Mouse (Mus musculus) cerebellum, adult (tissue): Measurements from ENCODE around the gene Gfra1.

Source experiments
- ATAC-seq: cut with Nextera tagmentation; 2 replicates; pipeline ENCODE4 v1.9.2; 2017; ENCODE audit warnings: mild to moderate bottlenecking, moderate library complexity, mixed read lengths; ENCODE audit not compliant: insufficient number of reproducible peaks, low FRiP score, low TSS enrichment

The Gfra1 gene

DNA sequence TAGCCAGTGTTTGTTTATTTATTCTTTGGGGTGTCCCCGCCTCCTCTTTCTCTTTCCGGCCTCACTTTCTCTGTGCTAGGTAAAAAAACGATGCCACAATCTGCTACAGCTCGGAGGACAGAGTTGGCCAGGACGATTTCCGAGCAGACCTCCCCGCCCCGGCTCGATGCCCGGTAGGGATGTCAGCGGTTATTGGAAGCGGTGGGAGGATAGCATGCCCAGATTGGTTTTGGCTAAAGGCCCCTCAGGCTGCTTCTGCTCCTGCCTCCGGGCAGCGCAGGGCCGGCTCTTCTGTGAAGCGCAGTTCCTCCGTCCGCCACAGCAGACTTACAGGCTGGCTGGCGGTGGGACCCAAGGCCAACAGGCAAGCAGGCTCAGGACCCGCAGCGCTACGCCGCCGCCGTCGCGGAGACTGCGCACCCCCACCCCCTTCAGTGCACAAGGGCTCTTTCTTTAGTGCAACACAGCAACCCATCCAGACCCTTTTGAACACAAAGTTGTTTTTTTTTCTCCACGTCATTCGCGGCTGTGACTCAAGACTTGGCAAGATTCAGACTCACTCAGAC, at the start of gene Gfra1:
Gene Gfra1, minus strand, starts transcription at position 414 of the 566 bp plus-strand sequence.
- no peak for ATAC-seq

DNA sequence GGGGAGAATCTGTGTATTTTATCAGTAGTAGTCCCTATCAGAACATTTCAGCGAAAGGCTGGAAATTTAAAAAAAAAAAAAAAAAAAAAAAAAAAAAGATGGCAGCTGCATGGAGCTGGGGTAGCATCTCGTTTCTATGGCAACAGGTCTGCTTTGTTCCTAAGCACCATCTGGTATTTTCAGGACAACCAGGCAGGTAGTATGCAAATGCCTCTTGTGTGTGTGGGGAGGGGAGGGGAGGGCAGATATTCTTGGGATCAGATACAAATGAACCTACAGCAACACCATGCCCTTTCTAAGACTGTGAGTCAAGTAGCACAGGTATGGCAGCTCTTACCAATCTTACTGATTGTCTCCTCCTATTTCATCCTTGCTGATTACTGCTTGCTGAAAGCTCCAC, 44.3 kb upstream of the Gfra1 start:
- no peak for ATAC-seq

DNA sequence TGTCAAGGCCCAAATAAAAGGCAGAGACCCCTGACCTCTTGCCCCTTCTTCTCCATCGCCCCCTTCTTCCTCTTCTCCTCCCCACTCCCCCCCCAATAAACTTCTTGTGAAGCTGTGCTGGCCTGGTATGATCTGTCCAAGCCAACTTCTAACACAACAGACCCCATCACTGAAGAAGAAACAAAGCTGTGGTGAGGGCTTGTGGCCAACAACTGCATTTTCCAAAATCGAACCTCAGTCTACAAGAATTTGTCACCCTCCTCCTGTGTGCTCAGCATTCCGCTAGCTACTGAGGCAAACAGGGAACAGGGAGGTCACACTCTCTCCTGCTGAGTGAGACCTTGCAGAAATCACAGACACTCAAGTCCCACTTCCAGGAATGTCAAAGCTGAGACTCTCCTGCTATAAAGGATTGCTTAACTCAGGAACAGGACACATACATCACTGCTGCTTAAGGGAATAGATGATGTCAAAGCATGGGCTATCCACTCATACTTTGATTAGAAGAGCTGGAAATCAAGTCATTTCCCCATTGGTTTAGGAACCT, 43.8 kb upstream of the Gfra1 start:
- ATAC-seq = no peak

DNA sequence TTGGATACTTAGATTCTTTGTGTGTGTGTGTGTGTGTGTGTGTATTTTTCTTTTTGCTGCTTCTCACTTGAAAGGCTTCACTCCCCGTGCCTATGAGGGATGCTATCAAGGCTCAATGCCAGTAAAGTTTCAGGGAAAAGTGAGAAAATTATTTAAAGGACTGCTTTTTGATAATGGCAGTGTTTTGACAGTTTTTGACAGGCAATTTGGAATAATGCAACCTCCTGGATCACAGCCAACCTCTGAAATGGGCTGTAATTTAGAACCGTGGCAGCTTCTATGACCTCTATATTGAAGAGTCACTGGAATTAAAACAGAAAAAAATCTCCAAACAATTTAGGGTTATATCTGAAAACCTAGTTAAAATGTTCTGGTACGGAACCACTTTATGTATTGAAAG, 41.4 kb upstream of the Gfra1 start:
- no peak for ATAC-seq

GRCm38 (mm10) chr19:58486686-58487085, 31.0 kb upstream of the Gfra1 start:
- no peak for ATAC-seq

DNA sequence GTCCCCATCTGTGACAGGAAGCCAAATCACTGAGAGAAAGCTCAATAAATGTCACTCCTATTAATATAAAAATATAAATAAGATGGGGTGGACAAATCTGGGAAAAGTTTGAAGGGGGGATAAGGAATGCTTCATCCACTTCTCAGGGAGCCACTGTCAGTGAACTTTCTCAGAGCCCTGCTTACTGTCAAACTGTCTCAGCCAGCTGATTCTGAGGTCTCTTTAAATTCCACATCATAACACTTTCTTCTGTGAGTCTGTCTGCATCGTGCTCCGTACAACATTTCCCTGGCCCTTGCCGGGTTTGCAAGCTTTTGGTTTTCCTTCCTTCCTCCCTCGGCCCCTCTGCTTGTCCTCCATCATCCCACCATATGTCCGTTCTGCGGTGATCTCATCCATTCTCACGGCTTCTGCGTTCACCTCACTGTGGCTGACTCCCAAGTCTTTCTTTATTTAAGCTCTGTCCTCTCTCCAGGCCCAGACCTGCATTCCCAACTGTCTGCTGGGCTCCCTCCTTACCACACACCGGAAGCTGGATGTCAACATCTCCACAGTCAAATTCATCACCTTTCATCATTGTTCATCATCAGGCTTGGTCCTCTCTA, 26.8 kb upstream of the Gfra1 start:
- no peak for ATAC-seq

GRCm38 (mm10) chr19:58474251-58474650, 18.5 kb upstream of the Gfra1 start:
- ATAC-seq = no peak

GRCm38 (mm10) chr19:58469421-58469820, 13.7 kb upstream of the Gfra1 start:
- ATAC-seq = peak; percentile 36; the same call in 1 of the 2 replicates

- ATAC-seq = no peak
Measured at GRCm38 (mm10) chr19:58468331-58468730, 12.6 kb upstream of the Gfra1 start.

GRCm38 (mm10) chr19:58463755-58464154, 8.0 kb upstream of the Gfra1 start:
- ATAC-seq = no peak

GRCm38 (mm10) chr19:58460361-58461022, 4.8 kb upstream of the Gfra1 start:
- ATAC-seq = no peak

- ATAC-seq = no peak
Measured at GRCm38 (mm10) chr19:58456491-58457061, 867 bp upstream of the Gfra1 start.

DNA sequence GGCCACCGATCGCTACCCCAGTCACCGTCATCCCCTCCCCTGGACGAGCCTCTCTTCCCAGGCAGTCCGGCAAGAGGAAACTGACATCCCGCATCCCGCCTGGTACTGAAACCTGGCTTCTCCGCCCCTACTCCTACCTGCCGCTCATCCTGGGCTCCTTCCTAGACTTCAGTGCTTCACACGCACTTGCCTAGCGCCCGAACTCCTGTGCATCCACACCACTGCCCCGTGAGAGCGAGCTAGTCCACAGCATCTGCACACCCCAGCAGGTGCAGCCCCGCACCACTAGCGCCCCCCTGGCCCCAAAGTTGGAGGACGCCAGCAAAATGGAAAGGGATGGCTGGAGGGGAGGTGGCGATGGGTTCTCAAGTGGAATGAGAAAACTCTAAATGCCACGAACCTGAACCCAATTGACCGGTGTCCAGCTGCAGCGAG, 631 bp downstream of the Gfra1 start:
- ATAC-seq = no peak

DNA sequence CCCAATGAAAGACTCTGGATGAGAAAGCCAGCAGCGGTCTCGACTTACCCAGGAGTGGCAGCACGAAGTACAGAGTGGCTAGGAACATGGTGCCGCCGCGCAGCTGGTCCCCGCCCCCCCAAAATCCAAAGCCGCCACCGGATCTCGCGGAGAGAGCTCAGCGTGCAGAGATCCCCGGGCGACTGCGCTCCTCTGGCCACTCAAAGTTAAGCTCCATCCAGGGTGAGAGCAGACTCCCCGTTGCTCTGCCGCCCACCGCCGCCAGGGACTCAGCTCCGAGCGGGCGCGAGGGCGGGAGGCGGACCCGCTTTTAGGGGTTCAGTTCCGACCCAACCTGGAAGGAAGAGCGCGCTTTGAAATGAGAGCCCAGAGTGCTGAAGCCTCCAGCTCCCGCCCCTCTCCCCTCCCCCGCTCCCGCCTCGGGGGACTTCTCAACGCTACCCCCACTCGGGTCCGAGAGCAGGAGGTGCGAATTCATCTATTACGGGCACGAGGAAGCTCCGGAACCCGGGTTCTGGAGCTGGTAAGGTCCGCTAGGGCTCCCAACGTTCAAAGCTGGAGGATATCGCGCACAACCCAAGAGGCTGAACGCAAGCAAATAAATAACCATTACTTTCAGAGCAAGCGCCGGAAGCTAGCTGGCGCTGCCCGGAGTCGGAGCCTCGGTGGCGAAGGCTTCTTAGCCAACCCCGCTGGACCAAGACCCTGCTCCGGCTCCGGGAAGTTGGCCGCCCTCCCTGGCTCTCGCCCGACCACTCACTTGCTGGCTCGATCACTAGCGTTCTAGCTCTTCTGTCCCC, 1.2 kb downstream of the Gfra1 start:
- ATAC-seq = no peak

GRCm38 (mm10) chr19:58453581-58453980, 2.1 kb downstream of the Gfra1 start:
- ATAC-seq = no peak

DNA sequence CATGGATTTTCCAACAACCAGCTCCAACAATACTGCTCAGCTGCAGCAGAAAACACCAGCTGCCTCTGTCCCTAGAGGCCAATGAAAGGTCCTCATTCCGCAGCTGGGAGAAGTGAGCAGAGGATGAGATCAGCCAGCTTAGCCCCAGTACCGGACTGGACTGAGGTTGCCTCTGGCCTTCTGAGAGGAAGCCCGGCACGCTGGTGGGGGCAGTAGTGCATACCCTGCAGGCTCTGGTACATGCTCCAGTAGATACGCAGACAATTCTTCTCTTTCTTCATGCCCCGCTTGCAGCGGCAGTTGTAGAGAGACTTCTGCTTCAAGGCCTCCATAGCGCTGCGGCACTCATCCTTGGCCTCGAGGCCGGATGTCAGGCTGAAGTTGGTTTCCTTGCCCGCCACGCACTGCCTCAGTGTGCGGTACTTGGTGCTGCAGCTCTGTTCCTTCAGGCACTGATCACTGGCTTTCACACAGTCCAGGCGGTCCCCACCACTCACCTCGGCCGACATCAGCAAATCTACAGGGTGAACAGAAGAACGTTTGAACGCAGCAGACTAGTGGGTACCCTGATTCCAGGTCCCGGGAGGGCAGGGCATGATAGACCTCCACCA, 2.7 kb downstream of the Gfra1 start:
- no peak for ATAC-seq

- ATAC-seq = no peak
Measured at GRCm38 (mm10) chr19:58452178-58452819, 3.4 kb downstream of the Gfra1 start.

DNA sequence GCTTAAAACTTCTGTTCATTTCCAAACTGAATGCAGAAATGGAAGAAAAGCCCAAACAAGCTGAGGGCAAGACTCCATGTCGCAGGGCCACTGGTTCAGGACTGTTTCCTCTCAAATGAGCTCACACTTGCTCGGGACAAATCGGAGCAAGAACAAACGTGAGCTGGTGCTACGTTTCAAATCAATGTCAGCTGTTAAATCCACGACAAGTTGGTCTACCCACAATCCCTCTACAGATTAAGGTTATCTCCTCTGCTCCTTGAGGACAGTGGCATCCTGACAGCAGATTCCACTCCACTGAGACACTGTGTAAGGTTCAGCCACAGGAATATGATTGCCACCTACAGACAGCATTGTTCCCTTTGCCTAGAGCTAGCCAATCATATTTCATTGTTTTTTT, 4.4 kb downstream of the Gfra1 start:
- no peak for ATAC-seq

- ATAC-seq = no peak
Measured at GRCm38 (mm10) chr19:58450716-58451115, 5.0 kb downstream of the Gfra1 start.
